Mouse (Mus musculus): Measurements from ENCODE around the gene Yipf1. TPM values are rescaled to one million over a fixed set of nuclear protein-coding genes. Genes with fewer than 3 reads are reported as not detected.

Gene Yipf1
- polyA plus RNA-seq, 1 experiment: 37.3 TPM

DNA sequence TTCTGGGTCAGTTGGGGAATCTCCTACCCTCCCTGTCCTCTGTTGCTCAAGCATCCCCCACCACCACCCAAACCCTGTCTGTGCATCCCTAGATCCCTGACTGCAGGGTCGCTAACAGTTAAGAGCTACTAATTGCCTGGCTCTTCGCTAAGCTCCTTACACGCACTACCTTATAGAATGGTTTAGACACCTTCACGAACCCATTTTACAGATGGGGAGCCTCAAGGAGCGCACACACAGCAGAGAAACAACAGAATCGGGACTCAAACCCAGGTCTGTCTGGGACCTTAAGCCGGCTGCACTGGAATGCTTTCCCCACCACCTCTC, 279 bp downstream of the Yipf1 start:
- H3K27me3 ChIP-seq (ENCODE audit: control insufficient read depth, insufficient read depth, insufficient read length): peaks cover 4% of the 10 kb centered on the region
- peak overlapping the region; percentile 70 for H3K4me3 ChIP-seq
- peak overlapping the region; percentile 95 for H3K4me2 ChIP-seq (ENCODE audit: low read depth)
- no peak overlapping the region for H3ac ChIP-seq (ENCODE audit: control insufficient read depth, insufficient read length)
- TF ChIP-seq SRF (IDR thresholded peaks at IDR 0.05; ENCODE audit: control insufficient read depth, insufficient read length, low read depth): no peak
- TF ChIP-seq CEBPB (IDR thresholded peaks at IDR 0.05; ENCODE audit: insufficient read depth, poor library complexity, severe bottlenecking): no peak
- TF ChIP-seq MAX (IDR thresholded peaks at IDR 0.05; ENCODE audit: low read depth): no peak
- no peak for TF ChIP-seq MYOG (IDR thresholded peaks at IDR 0.05; ENCODE audit: control insufficient read depth in 1 of 3, insufficient read depth in 1 of 3, insufficient read length in 2 of 3, low read depth in 2 of 3)
- no peak for TF ChIP-seq MYOD1 (IDR thresholded peaks at IDR 0.05; ENCODE audit: control insufficient read depth in 1 of 3, insufficient read length in 2 of 3, low read depth in 2 of 3)
- no peak for TF ChIP-seq TCF3 (IDR thresholded peaks at IDR 0.05; ENCODE audit: insufficient read length, low read depth)
- TF ChIP-seq E2F4 (IDR thresholded peaks at IDR 0.05; ENCODE audit: insufficient read depth): no peak
- no peak for TF ChIP-seq POLR2A (IDR thresholded peaks at IDR 0.05; ENCODE audit: insufficient read length, low read depth)
- H3K36me3 ChIP-seq (ENCODE audit: control insufficient read depth, insufficient read depth): no peaks in the 10 kb centered on the region
- H3K79me2 ChIP-seq (ENCODE audit: control insufficient read depth, insufficient read depth): no peaks in the 10 kb centered on the region

DNA sequence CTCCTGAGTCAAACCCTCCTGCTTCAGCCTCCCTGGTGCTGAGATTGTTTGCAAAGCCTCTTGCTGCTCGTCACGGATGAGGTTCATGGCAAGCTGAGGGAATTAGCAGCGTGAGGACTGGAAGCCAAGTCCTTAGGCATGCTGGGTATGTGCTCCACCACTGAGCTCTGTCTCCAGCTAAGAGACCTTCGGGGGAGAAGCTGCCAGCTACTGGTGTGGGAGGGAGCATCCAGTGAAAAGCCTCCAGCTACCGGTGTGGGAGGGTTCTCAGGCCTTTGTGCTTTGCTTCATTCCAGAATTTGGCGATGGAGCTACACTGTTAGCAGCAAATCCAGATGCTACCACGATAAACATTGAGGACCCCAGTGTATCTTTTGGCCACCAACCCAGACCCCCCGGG, 4.5 kb downstream of the Yipf1 start:
- Histone ChIP-seq H3K4me2 (ENCODE audit: low read depth) (no peak overlapping the region), H3K27me3 (ENCODE audit: control insufficient read depth, insufficient read depth, insufficient read length) (no peaks in the 10 kb centered on the region), H3K79me2 (ENCODE audit: control insufficient read depth, insufficient read depth) (no peaks in the 10 kb centered on the region), H3K4me3 (no peak overlapping the region), H3ac (ENCODE audit: control insufficient read depth, insufficient read length) (no peak overlapping the region), H3K36me3 (ENCODE audit: control insufficient read depth, insufficient read depth) (peaks cover 12% of the 10 kb centered on the region)
- no peak for TF ChIP-seq USF1 (IDR thresholded peaks at IDR 0.05; ENCODE audit: low read depth)

DNA sequence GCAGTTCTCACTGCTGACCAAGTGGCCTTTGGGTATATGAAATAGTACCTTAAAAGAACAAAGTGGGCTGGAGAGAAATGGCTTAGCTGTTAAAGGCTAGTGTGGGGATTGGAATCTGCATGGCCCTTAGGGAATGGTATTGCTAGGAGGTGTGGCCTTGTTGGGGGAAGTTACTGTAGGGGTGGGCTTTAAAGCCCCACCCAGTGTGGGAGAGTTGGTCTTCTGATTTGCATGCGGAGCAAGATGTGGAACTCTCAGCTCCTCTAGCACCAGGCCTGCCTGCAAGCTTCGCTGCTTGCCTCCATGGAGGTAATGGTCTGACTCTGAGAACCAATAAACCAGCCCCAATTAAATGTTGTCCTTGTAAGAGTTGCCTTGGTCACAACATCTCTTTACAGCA, 6.9 kb downstream of the Yipf1 start:
- TF ChIP-seq MYOG (IDR thresholded peaks at IDR 0.05; ENCODE audit: control insufficient read depth in 1 of 3, insufficient read depth in 1 of 3, insufficient read length in 2 of 3, low read depth in 2 of 3) (no peak), REST (IDR thresholded peaks at IDR 0.05; ENCODE audit: insufficient read depth, insufficient read length) (no peak), SRF (IDR thresholded peaks at IDR 0.05; ENCODE audit: control insufficient read depth, insufficient read length, low read depth) (no peak), E2F4 (IDR thresholded peaks at IDR 0.05; ENCODE audit: insufficient read depth) (no peak), MAX (IDR thresholded peaks at IDR 0.05; ENCODE audit: low read depth) (no peak), TCF3 (IDR thresholded peaks at IDR 0.05; ENCODE audit: insufficient read length, low read depth) (no peak), POLR2A (IDR thresholded peaks at IDR 0.05; ENCODE audit: insufficient read length, low read depth) (no peak), POLR2AphosphoS2 (IDR thresholded peaks at IDR 0.05; ENCODE audit: insufficient read length, low read depth) (no peak), TCF12 (IDR thresholded peaks at IDR 0.05; ENCODE audit: insufficient read depth, poor library complexity, severe bottlenecking) (no peak), USF1 (IDR thresholded peaks at IDR 0.05; ENCODE audit: low read depth) (no peak), MYOD1 (IDR thresholded peaks at IDR 0.05; ENCODE audit: control insufficient read depth in 1 of 3, insufficient read length in 2 of 3, low read depth in 2 of 3) (no peak), CEBPB (IDR thresholded peaks at IDR 0.05; ENCODE audit: insufficient read depth, poor library complexity, severe bottlenecking) (no peak)
- H3K4me3 ChIP-seq: no peak overlapping the region
- no peak overlapping the region for H3ac ChIP-seq (ENCODE audit: control insufficient read depth, insufficient read length)
- no peak overlapping the region for H3K4me2 ChIP-seq (ENCODE audit: low read depth)
- H3K79me2 ChIP-seq (ENCODE audit: control insufficient read depth, insufficient read depth): no peaks in the 10 kb centered on the region
- H3K27me3 ChIP-seq (ENCODE audit: control insufficient read depth, insufficient read depth, insufficient read length): no peaks in the 10 kb centered on the region
- peaks cover 15% of the 10 kb centered on the region for H3K36me3 ChIP-seq (ENCODE audit: control insufficient read depth, insufficient read depth)

DNA sequence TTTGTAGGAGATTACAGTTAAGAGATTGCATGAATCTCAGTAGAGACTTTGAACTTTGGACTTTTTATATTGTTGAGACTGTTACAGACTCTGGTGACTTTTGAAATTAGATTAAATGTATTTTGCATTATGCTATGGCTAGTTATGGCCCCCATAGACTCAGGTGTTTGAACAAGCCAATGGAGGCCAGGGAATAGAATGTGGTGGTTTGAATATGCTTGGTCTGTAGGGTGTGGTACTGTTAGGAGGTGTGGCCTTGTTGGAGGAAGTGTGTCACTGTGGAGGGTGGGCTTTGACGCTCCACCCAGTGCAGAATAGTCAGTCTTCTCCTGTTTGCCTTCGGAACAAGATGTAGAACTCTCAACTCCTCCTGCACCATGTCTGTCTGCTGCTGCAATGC, 8.9 kb downstream of the Yipf1 start:
- H3K79me2 ChIP-seq (ENCODE audit: control insufficient read depth, insufficient read depth): no peaks in the 10 kb centered on the region
- H3K4me2 ChIP-seq (ENCODE audit: low read depth): no peak overlapping the region
- no peak for TF ChIP-seq MAX (IDR thresholded peaks at IDR 0.05; ENCODE audit: low read depth)
- no peak for TF ChIP-seq E2F4 (IDR thresholded peaks at IDR 0.05; ENCODE audit: insufficient read depth)
- TF ChIP-seq TCF12 (IDR thresholded peaks at IDR 0.05; ENCODE audit: insufficient read depth, poor library complexity, severe bottlenecking): no peak
- no peak for TF ChIP-seq CEBPB (IDR thresholded peaks at IDR 0.05; ENCODE audit: insufficient read depth, poor library complexity, severe bottlenecking)
- no peak for TF ChIP-seq MYOG (IDR thresholded peaks at IDR 0.05; ENCODE audit: control insufficient read depth in 1 of 3, insufficient read depth in 1 of 3, insufficient read length in 2 of 3, low read depth in 2 of 3)
- no peak for TF ChIP-seq REST (IDR thresholded peaks at IDR 0.05; ENCODE audit: insufficient read depth, insufficient read length)
- no peak for TF ChIP-seq POLR2AphosphoS2 (IDR thresholded peaks at IDR 0.05; ENCODE audit: insufficient read length, low read depth)
- TF ChIP-seq TCF3 (IDR thresholded peaks at IDR 0.05; ENCODE audit: insufficient read length, low read depth): no peak
- no peak for TF ChIP-seq MYOD1 (IDR thresholded peaks at IDR 0.05; ENCODE audit: control insufficient read depth in 1 of 3, insufficient read length in 2 of 3, low read depth in 2 of 3)
- no peak for TF ChIP-seq USF1 (IDR thresholded peaks at IDR 0.05; ENCODE audit: low read depth)
- TF ChIP-seq SRF (IDR thresholded peaks at IDR 0.05; ENCODE audit: control insufficient read depth, insufficient read length, low read depth): no peak
- no peak for TF ChIP-seq POLR2A (IDR thresholded peaks at IDR 0.05; ENCODE audit: insufficient read length, low read depth)
- H3K4me3 ChIP-seq: no peak overlapping the region
- peaks cover 15% of the 10 kb centered on the region for H3K36me3 ChIP-seq (ENCODE audit: control insufficient read depth, insufficient read depth)
- H3K27me3 ChIP-seq (ENCODE audit: control insufficient read depth, insufficient read depth, insufficient read length): no peaks in the 10 kb centered on the region
- no peak overlapping the region for H3ac ChIP-seq (ENCODE audit: control insufficient read depth, insufficient read length)

DNA sequence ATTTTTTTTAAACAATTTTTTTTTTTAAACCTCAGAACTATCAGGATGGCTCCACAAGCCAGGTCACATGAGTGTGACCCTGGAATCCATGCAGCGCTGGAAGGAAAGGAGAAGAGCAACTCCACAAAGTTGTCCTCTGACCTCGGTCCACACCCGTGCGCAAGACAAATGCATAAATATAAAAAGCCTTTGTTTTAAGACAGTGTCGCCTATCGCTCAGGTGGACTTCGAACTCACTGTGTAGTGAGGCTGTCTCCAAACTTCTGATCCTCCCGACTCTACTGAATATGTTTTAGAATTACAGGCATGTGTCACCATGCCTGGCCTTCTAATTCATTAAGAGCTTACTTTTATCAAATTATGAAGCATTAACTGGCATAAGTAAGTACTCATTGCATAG, 14.4 kb downstream of the Yipf1 start:
- Histone ChIP-seq H3K79me2 (ENCODE audit: control insufficient read depth, insufficient read depth) (no peaks in the 10 kb centered on the region), H3K4me2 (ENCODE audit: low read depth) (no peak overlapping the region), H3K36me3 (ENCODE audit: control insufficient read depth, insufficient read depth) (peaks cover 4% of the 10 kb centered on the region), H3K27me3 (ENCODE audit: control insufficient read depth, insufficient read depth, insufficient read length) (no peaks in the 10 kb centered on the region), H3ac (ENCODE audit: control insufficient read depth, insufficient read length) (no peak overlapping the region), H3K4me3 (no peak overlapping the region)
- TF ChIP-seq TCF12 (IDR thresholded peaks at IDR 0.05; ENCODE audit: insufficient read depth, poor library complexity, severe bottlenecking) (no peak), USF1 (IDR thresholded peaks at IDR 0.05; ENCODE audit: low read depth) (no peak), MYOD1 (IDR thresholded peaks at IDR 0.05; ENCODE audit: control insufficient read depth in 1 of 3, insufficient read length in 2 of 3, low read depth in 2 of 3) (no peak), POLR2A (IDR thresholded peaks at IDR 0.05; ENCODE audit: insufficient read length, low read depth) (no peak), MAX (IDR thresholded peaks at IDR 0.05; ENCODE audit: low read depth) (no peak), MYOG (IDR thresholded peaks at IDR 0.05; ENCODE audit: control insufficient read depth in 1 of 3, insufficient read depth in 1 of 3, insufficient read length in 2 of 3, low read depth in 2 of 3) (no peak), SRF (IDR thresholded peaks at IDR 0.05; ENCODE audit: control insufficient read depth, insufficient read length, low read depth) (no peak), TCF3 (IDR thresholded peaks at IDR 0.05; ENCODE audit: insufficient read length, low read depth) (no peak), REST (IDR thresholded peaks at IDR 0.05; ENCODE audit: insufficient read depth, insufficient read length) (no peak)
